Mouse (Mus musculus): ENCODE results near the gene A230072I06Rik. TPM values are rescaled to one million over a fixed set of nuclear protein-coding genes. Genes with fewer than 3 reads are reported as not detected.

The A230072I06Rik gene
- polyA plus RNA-seq (2012) = not detected in 2 replicates

DNA sequence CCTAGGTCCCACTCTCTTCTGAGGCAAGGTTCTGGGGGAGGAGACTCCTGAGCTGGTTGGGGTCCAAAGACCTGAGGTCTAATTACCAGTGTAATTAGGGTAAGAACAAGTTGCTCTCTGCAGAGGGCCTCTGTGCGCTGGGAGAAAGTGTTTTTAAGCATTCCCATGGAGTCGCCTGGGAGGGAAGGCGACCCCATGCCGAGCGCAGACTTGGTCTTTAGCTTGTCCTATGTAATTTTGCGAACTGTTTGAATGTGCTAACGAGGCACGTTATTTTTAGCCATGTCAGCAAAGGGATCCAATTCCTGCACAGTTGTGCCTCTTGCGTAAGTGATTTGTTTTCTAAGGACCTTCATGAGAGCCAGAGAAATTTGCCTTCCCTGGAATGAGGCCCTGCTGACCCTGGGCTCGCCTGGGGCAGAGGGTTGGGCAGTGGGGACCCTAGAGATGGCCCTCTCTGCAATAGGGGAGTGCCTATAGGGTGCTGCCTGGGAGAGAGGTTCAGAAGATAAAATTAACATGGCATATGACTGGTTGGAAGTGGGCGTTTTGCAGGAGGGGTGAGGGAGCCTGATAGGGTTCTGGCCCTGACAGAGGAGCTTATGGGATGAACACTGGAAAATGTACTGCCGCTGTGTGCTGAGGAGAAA, at the start of gene A230072I06Rik:
TSS of gene A230072I06Rik (plus strand) at position 157 of the 650 bp plus-strand sequence.
- no peak for TF ChIP-seq GATA1 (IDR thresholded peaks at IDR 0.05; ENCODE audit: low read length)

DNA sequence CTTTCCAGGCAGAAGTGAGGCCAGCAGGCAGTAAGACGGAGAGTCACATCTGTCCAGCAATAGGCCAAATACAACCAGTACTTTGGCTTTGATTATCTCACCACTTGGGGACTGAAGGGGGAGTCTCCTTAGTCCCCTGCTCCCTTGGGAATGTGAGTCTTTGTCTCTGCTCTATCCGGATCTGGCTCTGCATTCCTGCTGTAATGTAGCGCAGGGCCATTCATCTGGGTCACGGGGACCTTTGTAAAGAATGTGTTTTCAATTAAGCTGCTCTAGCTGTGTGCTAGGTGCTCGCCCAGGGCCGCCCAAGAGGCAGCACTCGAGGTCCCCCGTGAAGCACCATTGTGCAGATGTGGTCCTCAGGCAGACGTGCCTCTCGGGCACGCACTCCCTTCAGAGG, 44.6 kb upstream of the A230072I06Rik start:
- no peak for TF ChIP-seq GATA1 (IDR thresholded peaks at IDR 0.05; ENCODE audit: low read length)

DNA sequence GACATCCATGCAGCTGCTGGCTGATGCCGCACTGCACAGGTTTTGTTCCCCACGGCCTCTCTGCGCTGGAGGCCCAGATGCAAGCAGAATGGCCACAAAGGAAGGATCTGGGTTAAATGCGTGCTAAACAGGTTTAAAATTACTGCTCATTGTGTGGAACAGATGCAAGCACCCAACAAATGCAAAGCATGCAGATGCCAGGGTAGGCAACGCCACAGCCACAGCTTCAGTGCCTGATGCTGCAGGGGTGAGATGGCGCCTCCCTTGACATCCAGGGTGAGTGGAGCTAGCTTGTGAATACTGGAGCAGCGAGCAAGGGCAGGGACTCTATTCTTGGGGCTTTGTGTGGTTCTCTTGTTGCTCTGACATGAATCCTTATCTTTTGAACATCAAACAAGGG, 39.8 kb upstream of the A230072I06Rik start:
- TF ChIP-seq GATA1 (IDR thresholded peaks at IDR 0.05; ENCODE audit: low read length) = no peak

DNA sequence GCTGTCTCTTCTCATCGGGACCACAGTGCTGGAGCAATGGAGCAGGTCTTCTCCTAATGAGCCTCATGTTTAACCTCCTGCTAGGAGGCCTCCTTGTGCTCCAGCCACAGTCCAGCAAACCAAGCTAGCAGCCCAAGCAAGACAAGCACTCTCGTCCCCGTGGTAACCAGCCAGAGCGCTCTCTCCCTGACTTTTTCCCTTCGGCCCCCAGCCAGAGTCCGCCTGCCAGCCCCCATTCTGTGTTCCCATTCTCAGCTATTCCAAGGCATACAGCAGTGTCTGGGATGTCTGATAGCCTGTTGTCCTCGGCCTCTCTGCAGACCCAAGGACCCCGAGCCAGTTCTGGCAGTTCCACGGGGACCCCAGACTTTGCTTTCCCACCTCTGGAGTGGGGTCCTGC, 38.5 kb upstream of the A230072I06Rik start:
- no peak for TF ChIP-seq GATA1 (IDR thresholded peaks at IDR 0.05; ENCODE audit: low read length)

DNA sequence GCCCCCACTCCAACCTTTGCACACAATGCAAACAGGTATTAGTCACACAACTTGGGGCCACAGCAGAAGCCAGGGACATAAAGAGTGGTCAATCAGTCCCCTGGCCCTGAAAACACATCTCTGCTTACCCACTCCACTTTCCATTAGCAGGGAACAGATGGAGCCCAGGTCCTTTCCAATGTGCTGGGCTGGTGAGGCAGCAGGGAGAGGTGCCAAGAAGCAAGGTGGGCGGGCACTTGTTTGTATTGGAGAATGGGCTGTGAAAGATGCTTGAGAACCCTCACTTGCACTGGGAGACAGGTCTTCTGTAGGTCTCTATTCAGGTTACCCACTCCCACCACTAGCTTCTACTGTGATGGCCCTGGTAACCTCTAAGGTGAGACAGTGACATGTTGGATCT, 34.9 kb upstream of the A230072I06Rik start:
- no peak for TF ChIP-seq GATA1 (IDR thresholded peaks at IDR 0.05; ENCODE audit: low read length)

DNA sequence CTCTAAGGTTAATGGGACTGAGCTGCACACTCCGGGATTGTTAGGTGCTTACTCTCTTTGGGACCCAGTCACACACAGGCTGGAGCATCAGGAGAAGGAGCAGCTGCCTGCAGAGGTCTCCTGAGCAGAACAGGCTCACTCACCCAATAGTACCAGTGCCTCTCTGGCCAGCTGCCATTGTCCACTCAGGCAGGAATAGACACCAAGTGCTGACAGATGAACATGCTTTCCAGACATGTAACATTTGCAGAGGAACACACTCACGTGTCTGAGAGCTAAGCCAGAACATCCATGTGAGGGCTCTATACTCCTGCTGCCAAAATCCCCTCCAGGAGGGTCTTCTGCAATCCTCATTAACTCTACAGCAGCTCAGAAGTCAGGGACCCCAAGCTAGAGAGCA, 18.7 kb upstream of the A230072I06Rik start:
- TF ChIP-seq GATA1 (IDR thresholded peaks at IDR 0.05; ENCODE audit: low read length) = no peak

DNA sequence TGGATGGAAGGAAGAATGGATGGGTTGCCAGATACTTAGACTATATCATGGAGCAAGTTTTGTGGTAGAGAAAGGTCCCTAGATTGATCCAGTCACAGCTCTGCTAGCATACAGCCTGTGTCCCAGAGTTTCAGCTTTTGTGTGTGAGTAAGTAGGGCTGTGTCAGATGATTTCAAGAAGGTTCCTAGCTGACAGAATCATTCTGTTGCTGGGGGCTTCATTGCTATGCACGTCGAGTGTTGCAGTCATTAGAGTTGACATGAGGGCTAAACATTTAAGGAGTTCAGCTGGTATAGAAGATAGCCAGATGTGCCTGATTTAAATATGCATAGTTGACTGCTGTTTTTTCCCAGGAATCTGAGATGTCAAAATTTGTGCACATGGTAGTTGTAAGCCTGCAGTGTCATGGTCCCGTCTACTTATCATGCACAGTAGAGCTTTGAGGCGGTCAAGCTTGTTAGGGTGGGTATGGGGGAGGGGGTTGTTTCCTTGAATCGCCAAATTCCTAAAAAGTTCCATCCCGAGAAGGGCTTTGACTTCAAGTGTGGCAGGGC, 18.1 kb upstream of the A230072I06Rik start:
- TF ChIP-seq GATA1 (IDR thresholded peaks at IDR 0.05; ENCODE audit: low read length) = no peak

DNA sequence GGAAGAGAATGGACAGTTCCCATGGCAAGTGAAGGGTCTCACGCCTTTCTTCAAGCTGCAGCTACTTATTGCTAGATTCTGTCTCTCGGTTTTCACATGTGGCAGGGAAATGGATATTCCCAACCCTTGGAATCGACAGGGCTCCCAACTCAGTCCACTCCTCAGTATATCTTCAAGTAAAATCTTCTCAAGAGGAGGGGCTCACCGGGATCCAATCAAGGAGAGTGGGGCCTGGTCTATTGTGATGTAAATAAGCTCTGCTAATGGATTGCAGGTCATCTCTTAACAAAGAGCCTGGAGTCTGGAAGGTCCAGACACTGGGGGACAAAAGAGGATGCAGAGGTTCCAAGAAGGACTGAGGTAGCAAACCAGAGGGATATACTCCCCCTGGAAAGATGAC, 17.1 kb upstream of the A230072I06Rik start:
- no peak for TF ChIP-seq GATA1 (IDR thresholded peaks at IDR 0.05; ENCODE audit: low read length)

DNA sequence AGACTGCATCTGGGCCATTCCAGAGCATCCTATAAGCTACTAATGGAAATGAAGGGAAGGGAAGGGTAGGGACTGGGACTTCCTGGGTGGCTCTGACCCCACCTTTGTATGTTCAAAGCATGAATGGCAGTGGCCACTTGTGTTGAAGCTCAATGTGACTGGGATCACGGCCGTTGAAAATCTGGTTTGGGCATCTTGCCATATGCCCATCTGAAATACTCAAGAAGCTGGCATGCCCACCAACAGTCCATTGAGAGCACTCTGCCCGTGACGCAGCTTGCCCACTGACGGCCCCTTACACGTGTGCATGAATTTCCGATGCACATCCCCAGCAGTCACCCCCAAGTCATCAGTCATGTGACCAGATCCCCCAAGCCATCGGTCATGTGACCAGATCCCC, 13.6 kb upstream of the A230072I06Rik start:
- no peak for TF ChIP-seq GATA1 (IDR thresholded peaks at IDR 0.05; ENCODE audit: low read length)

DNA sequence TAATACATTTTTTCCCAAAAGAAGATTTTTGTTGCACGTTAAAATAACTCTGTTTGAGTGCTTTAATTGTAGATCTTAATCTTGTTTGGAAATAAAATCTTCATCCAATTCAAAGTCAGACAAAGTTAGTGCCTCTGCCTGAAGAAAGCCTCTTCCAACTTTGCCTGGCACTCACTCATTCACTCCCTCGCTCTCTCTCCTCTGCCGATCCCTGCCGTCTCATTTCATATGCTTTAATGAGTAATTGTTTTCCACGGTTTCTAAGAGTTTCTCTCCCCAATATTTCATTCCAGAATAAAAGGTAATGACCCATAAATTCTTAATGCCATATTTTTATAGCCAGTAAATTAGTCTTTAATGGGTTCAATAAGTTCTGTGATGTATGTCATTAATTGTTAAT, 10.8 kb upstream of the A230072I06Rik start:
- no peak for TF ChIP-seq GATA1 (IDR thresholded peaks at IDR 0.05; ENCODE audit: low read length)

DNA sequence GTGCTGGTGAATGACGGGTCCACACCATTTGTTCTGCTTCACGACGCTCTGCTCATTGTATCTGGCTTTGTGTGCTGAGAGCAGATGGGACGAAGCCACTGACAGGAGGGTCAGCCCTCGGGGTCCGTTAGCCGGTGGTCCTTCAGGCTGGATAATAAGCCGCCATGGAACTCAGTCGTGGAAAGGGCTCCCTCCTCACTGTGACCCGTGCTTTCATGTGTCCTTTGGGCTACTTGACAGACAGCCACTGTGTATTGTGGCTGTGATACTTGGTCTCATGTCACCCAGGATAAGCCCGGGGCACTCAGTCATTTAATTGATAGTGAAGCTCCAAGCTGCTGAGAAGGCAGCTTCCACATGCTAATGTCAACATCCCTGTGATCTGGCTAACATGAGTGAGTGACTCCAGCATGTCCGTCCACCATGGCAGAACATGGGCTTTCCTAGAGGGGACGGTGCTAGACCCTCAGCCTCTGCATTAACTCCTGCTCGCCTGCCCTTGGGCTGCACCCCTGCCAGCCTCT, 10.3 kb upstream of the A230072I06Rik start:
- TF ChIP-seq GATA1 (IDR thresholded peaks at IDR 0.05; ENCODE audit: low read length) = no peak

DNA sequence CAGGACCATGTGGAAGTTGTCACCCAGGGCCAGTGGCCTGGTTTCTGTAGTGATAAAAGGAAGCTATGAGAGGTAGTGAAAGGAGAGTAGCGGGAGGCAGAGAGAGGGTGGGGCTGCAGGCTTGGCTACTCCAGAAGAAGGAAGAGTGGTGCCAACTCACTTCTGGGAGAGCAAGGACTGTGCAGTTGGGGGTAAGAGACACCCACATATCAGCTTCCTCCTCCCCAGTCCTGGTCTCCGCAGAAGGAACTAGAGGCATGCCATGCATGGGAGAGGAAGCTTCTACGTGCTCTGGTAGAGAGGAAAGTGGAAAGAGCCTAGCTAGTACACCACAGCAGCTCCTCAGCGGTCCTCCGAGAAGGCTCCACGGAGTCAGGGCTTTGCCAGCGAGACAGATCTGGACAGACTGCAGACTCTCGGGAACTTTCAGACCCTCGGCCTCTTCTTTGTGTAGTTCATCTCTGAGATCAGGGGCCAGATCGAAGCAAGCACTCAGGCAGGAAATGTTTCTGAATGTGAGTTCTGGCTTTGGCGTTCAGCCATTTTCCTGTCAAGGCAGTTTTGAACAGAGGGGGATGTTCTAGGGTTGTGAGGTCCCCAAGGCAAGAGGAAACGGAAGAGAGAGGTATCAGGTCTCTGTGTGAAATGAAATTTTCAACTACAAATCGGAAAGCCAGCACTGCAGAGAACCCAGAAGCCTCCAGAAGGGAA, 1.0 kb downstream of the A230072I06Rik start:
- TF ChIP-seq GATA1 (IDR thresholded peaks at IDR 0.05; ENCODE audit: low read length) = no peak

DNA sequence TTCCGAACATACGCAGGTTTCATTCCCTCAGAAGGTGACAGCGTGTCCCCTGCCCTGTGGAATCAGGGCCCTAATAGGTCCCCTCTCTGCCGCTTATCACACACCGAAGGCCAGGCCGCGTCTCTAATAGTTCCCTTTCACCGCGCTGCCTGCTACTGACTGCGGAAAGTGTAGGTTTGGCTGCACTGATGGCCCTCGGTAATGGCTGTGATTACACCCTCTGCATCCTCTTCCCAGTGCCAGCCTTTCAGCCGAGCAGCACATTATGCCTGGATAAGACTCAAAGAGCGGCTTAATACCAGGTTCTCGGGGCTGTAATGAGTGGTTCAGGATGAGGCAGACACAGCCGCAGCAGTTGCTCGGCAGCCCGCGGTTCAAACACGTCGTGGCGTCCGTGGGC, 3.5 kb downstream of the A230072I06Rik start:
- TF ChIP-seq GATA1 (IDR thresholded peaks at IDR 0.05; ENCODE audit: low read length) = no peak

DNA sequence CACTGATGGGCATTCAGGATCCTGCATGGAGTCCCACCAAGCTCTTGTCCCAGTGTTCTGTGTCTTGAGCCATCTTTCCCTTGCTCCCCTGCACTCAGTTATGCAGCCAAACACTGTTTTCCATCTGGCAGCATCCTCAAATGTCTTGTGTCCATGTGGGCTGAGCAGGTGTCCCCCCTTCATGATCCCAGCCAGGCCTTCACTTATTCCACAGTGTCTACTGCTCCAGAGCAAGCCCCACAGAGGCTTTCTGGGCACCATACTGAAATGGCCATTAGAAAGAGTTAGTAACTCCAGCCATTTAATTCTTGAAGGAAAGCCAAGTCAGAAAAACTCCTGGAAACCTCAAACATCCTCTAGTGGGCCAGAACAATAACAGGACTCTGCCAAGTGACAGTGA, 11.9 kb downstream of the A230072I06Rik start:
- TF ChIP-seq GATA1 (IDR thresholded peaks at IDR 0.05; ENCODE audit: low read length) = no peak

DNA sequence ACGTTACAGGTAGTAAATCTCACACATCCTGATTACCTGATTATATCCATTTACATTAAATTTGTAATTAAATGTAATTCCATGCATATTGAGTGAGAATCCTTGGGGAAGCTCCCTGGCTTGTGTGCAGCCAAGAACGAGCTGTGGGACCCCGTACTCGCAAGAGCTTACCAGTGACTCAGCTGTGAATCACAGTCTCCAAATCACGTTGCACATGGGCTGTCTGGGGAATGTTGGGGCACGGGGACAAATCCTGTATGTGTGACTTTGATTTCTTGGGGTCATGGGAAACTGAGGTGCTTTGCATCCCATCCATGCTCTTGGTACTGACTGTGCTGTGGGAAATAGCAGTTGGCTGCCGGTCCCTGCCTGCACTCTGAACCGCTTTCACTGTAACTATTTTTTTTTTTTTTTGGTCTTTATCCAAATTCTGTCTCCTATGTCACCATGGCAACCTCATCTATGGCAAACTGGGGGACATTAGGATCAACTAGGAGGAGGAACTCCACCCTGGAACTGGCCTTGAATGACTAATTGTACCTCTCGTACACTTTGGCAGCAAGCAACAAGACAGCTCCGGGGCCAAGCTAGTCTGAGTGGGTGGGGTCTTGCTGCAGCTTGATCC, 19.8 kb downstream of the A230072I06Rik start:
- TF ChIP-seq GATA1 (IDR thresholded peaks at IDR 0.05; ENCODE audit: low read length) = no peak

DNA sequence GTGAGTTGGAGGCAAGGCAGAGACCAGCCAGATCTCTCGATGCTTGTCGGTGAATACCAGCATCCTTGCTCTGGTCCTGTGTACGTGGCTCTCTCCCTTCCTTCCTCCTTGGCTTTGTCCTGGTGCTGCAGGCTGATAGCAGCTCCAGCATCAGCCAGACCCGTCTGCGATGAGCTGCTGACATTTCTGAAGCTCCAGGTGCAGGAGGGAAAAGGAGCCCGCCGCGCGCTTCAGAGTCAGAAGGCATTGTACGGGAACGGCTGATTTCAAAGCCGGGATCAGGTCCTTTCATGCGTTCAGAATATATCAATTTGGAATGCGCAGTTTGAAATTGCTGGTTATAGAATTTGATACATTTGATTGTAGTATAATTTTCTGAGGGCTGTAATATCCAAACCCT, 23.4 kb downstream of the A230072I06Rik start:
- no peak for TF ChIP-seq GATA1 (IDR thresholded peaks at IDR 0.05; ENCODE audit: low read length)
